Comparison of ENCODE assay signal across 16 mouse cellular contexts in genomic region chr6:91335470-91335869, GRCm38 (mm10).
"Had no signal": no experiment of that assay in that cellular context is flagged by ENCODE, and none has a peak within 500 bp of the region (broad histone marks: within the 10 kb centered on the region; RNA-seq: fewer than 3 reads in every experiment).

No protein-coding gene starts in this region.

- H3K27ac ChIP-seq: kidney, embryonic 15.5 days; liver, embryonic 15.5 days; neural tube, embryonic 12.5 days had no signal

- H3K9me3 ChIP-seq: kidney, embryonic 15.5 days; limb, embryonic 10.5 days; liver, embryonic 15.5 days; neural tube, embryonic 12.5 days had no signal

- H3K4me2 ChIP-seq: kidney, embryonic 15.5 days; liver, embryonic 11.5 days; liver, embryonic 15.5 days; neural tube, embryonic 12.5 days had no signal

- DNase-seq: kidney, adult 2 months; kidney, postnatal 14 days; lung, adult 2 months; lung, postnatal 36 days; right cerebral cortex, adult 18-20 months; right cerebral cortex, postnatal 25 days; thymus, adult 18-20 months; thymus, postnatal 36 days had no signal

- H3K4me3 ChIP-seq: kidney, embryonic 15.5 days; limb, embryonic 10.5 days; liver, embryonic 15.5 days; neural tube, embryonic 12.5 days had no signal

- ATAC-seq: intestine, embryonic 16.5 days; lung, postnatal 0 days; midbrain, embryonic 16.5 days had no signal

- H3K9ac ChIP-seq: kidney, embryonic 15.5 days; liver, embryonic 15.5 days; neural tube, embryonic 12.5 days had no signal

- H3K36me3 ChIP-seq: kidney, embryonic 15.5 days; limb, embryonic 10.5 days; liver, embryonic 15.5 days; neural tube, embryonic 12.5 days had no signal

- H3K4me1 ChIP-seq: kidney, embryonic 15.5 days; liver, embryonic 15.5 days had no signal

- H3K27me3 ChIP-seq: kidney, embryonic 15.5 days; liver, embryonic 15.5 days; neural tube, embryonic 12.5 days had no signal
